Mouse (Mus musculus): Measurements from ENCODE around the gene Lrrc20. TPM values are rescaled to one million over a fixed set of nuclear protein-coding genes. Genes with fewer than 3 reads are reported as not detected.
A peak's percentile ranks its signal among the peaks of the same experiment; 100 is the strongest.
"Not testable (repeated sequence)": the region's sequence is repeated elsewhere in the genome, so short reads cannot be mapped to it uniquely, and the experiment has no call there.

Gene Lrrc20
- polyA plus RNA-seq, 1 experiment from 2014 or later, result 17.8 TPM

DNA sequence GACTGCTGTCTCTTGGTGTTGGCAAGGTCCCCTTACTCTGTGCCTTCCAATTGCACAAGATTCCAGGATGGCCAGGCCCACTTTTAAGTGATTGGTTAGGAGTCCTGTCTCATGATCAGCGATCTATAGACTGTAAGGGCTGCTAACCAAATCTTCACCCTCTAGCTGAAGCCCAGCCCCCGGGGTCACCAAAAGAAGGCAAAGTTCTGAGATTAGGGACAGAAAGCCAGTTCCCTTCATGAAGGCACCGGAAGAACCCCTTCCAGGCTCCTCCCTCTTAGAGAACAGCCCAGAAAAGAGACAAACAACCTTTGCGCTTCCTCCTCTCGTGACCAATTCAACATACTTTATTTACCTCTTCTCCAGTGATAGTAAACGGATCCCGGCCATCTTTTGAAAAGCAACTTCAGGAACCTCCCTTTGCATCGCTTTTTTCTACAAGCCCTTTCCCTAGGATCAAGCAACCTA lies 24.1 kb upstream of the Lrrc20 start:
- H3K4me1 ChIP-seq (replicated peaks), result peaks cover 50% of the 10 kb centered on the region

DNA sequence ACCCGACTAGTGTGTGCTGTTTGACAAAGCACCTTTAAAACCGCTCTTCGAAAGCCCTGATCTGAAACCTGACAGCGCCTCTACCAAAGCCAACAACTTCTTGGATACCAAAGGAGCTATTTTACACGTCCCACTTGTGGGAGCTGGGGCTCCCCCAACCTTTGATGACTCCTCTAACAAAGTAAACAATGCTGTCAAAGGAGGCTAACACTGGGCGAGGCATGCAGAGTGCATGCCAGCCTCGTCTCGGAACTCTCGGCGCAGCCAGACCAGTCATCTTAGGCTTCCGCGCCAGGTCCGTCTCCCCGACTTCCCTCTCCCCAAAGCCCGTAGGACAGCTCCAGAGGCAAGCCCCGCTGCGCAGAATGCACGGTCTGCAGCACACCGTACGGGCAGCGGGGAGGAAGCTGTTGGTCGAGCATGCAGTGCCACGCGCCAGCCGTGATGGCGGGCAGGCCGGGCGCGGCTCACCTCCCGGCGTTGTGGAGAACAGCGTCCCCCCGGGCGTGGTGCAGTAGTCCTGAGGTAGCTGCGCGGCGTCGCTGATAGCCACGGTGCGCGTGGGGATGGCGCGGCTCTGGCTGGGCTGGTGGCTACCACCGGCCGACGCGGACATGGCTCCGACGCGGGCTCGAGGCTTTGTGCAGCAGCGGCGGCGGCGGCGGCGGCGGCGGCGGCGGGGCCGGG lies 23.5 kb upstream of the Lrrc20 start:
- under 1% methylated on average over 38 of the region's 62 CpGs for WGBS
- ATAC-seq (ENCODE audit: low FRiP score, low read depth), result peak; percentile 75
- H3K36me3 ChIP-seq, result no peaks in the 10 kb centered on the region

More for the DNA sequence above, 24.1 kb upstream of the Lrrc20 start:
- Histone ChIP-seq H3K4me2 (peak overlapping the region; percentile 92), H3K27ac (replicated peaks) (peak overlapping the region; percentile 75; the same call in 1 of the 2 replicates), H3K27me3 (no peaks in the 10 kb centered on the region), H3K4me3 (peak overlapping the region; percentile 67), H3K36me3 (no peaks in the 10 kb centered on the region), H3K9me3 (no peaks in the 10 kb centered on the region), H3K9ac (peak overlapping the region; percentile 69)
- no peak for ATAC-seq (ENCODE audit: low FRiP score, low read depth)
- 7% methylated on average over 8 of the region's 8 CpGs for WGBS

DNA sequence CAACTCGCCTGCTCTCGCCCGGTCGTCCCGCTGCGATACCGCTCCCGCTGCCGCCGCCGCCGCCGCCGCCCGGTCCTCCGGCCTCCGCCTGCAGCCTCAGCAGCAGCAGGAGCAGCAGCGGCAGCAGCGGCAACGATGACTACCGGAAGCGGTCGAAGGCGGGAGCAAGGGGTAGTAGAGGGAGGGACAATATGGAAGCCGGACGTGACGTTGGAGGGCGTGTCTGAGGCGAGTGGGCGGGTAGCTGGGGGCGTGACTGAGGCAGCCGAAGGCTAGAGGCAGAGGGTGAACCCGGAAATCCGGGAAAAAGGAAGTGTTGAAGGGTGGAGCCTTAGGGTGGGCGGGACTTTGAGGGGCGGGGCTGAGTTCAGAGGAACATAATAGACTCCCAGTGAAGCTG lies 23.0 kb upstream of the Lrrc20 start, which contains the start of gene Eif4ebp2:
TSS of gene Eif4ebp2 (minus strand) at position 17 of the 400 bp plus-strand sequence.
- 0% methylated on average over 19 of the region's 36 CpGs for WGBS
- peak within 1 kb of the TSS; percentile 67 for H3K4me3 ChIP-seq
- ATAC-seq (ENCODE audit: low FRiP score, low read depth), result peak; percentile 98
- peak within 1 kb of the TSS; percentile 69 for H3K9ac ChIP-seq
- no peaks in the 10 kb centered on the region for H3K27me3 ChIP-seq
- H3K4me2 ChIP-seq, result peak within 1 kb of the TSS; percentile 92
- H3K4me1 ChIP-seq (replicated peaks), result peaks cover 39% of the 10 kb centered on the region
- H3K27ac ChIP-seq (replicated peaks), result peak within 1 kb of the TSS; percentile 75
- H3K36me3 ChIP-seq, result no peaks in the 10 kb centered on the region
- no peaks in the 10 kb centered on the region for H3K9me3 ChIP-seq

More for the DNA sequence above, 23.5 kb upstream of the Lrrc20 start:
- Histone ChIP-seq H3K4me2 (peak overlapping the region; percentile 92), H3K27me3 (no peaks in the 10 kb centered on the region), H3K4me1 (replicated peaks) (peaks cover 45% of the 10 kb centered on the region), H3K9me3 (no peaks in the 10 kb centered on the region), H3K27ac (replicated peaks) (peak overlapping the region; percentile 75), H3K9ac (peak overlapping the region; percentile 69), H3K4me3 (peak overlapping the region; percentile 67)

DNA sequence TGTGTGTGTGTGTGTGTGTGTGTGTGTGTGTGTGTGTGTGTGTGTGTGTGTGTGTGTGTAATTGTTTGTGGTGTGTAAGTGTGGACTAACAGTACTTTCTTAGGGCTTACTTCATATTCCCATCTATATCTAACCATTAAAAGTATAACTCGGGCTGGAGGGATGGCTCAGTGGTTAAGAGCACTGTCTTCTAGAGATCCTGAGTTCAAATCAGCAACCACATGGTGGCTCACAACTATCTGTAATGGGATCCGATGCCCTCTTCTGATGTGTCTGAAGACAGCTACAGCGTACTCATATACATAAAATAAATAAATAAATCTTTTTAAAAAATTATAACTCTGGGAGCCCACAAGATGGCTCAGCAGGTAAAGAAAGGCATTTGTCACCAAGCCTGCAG lies 22.4 kb upstream of the Lrrc20 start:
- not testable (repeated sequence) for H3K9ac ChIP-seq; H3K9me3 ChIP-seq; ATAC-seq (ENCODE audit: low FRiP score, low read depth); H3K27ac ChIP-seq (replicated peaks); H3K27me3 ChIP-seq; H3K36me3 ChIP-seq
- 72% methylated on average over 3 of the region's 3 CpGs for WGBS
- Histone ChIP-seq H3K4me1 (replicated peaks) (peaks cover 35% of the 10 kb centered on the region), H3K4me2 (peak overlapping the region; percentile 92), H3K4me3 (0 out of 2 replicates have a peak overlapping the region, but pooled peaks have one; percentile 67)

DNA sequence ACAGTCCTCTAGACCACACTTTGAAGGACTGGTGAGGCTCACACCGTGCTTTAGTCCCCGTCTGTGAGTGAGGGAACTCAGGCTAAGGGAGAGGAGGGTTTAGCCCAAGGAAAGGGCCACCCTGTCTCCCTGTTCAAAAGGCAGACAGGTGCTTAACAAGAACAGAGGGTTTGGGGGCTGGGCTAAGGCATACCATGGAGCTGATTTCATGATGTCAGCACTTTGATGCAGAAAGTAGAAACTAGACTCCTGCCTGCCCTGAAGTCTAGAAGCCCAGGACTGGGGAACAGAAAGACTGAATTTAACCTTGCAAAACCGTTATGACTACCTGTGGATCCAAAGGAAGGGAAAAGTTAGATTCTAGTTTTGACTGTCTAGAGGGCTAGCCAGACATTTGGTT lies 18.4 kb upstream of the Lrrc20 start:
- Histone ChIP-seq H3K9me3 (no peaks in the 10 kb centered on the region), H3K4me2 (no peak overlapping the region), H3K4me3 (no peak overlapping the region), H3K9ac (no peak overlapping the region), H3K36me3 (no peaks in the 10 kb centered on the region), H3K4me1 (replicated peaks) (no peaks in the 10 kb centered on the region), H3K27me3 (no peaks in the 10 kb centered on the region), H3K27ac (replicated peaks) (no peak overlapping the region)
- 72% methylated on average over 3 of the region's 3 CpGs for WGBS
- ATAC-seq (ENCODE audit: low FRiP score, low read depth), result no peak

DNA sequence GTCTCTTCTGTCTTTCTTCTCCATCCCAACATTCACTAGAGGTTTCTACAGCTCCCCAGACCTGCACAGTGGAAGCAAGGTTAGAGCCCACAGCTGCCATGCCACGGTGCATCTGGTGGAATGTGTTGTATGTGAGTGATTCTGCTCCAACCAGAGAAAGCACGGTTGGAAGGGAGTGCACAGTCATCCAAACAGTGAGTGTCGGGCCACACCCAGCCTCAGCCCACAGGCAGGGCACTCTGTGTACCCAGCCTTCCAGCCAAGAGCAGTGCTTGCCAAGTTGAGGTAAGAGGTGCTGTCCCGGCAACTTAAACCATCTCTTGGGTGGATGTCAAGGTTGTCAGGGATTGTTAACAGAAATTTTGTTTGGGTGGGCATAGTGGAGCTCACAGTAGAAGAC lies 10.6 kb upstream of the Lrrc20 start:
- Histone ChIP-seq H3K4me1 (replicated peaks) (no peaks in the 10 kb centered on the region), H3K4me3 (no peak overlapping the region), H3K36me3 (no peaks in the 10 kb centered on the region), H3K4me2 (no peak overlapping the region), H3K9me3 (no peaks in the 10 kb centered on the region), H3K27me3 (no peaks in the 10 kb centered on the region), H3K9ac (no peak overlapping the region), H3K27ac (replicated peaks) (no peak overlapping the region)
- 86% methylated on average over 4 of the region's 4 CpGs for WGBS
- ATAC-seq (ENCODE audit: low FRiP score, low read depth), result no peak

DNA sequence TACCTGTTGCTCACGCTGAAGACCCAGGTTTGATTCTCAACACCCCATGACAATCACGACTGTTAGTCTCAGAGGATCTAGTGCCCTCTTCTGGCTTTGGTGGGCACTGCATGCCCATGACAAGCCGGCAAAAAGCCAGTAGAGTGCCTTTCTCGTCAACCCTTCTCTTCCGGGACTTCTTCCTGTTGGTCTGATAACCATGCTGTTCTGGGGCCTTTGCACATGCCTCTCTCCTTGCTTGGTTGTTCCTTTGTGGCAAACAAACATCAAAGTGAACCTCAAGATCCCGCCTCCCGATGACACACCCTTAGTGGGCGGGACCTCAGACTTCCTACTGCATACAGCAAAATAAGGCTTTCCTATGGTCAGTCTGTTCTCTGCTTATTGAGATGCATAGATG lies 9.4 kb upstream of the Lrrc20 start:
- ATAC-seq (ENCODE audit: low FRiP score, low read depth), result no peak
- Histone ChIP-seq H3K36me3 (no peaks in the 10 kb centered on the region), H3K4me3 (no peak overlapping the region), H3K27ac (replicated peaks) (no peak overlapping the region), H3K4me1 (replicated peaks) (no peaks in the 10 kb centered on the region), H3K27me3 (no peaks in the 10 kb centered on the region), H3K9me3 (no peaks in the 10 kb centered on the region), H3K9ac (no peak overlapping the region), H3K4me2 (no peak overlapping the region)
- WGBS, result 75% methylated on average over 8 of the region's 8 CpGs

DNA sequence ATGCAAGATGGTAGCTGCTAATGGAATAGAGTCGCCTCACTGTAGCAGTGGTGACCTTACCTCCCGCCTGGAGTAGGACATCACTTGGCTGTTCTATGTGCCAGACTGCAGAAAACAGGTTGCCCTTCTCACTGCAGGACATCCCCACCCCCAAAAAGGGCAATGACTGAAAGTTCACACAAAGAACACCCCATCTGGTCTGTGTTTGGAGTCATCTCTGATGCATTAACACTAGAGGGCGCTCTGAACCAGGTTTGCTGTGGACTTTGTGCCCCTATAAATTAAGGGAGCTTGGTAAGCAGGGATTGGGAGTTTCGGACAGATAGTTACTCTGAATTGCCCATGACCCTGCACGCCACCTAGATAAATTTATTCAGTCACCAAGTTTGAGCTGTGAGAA lies 8.7 kb upstream of the Lrrc20 start:
- 22% methylated on average over 5 of the region's 5 CpGs for WGBS
- Histone ChIP-seq H3K27me3 (no peaks in the 10 kb centered on the region), H3K4me2 (no peak overlapping the region), H3K4me3 (no peak overlapping the region), H3K9ac (no peak overlapping the region), H3K9me3 (no peaks in the 10 kb centered on the region), H3K4me1 (replicated peaks) (no peaks in the 10 kb centered on the region), H3K27ac (replicated peaks) (no peak overlapping the region), H3K36me3 (no peaks in the 10 kb centered on the region)
- ATAC-seq (ENCODE audit: low FRiP score, low read depth), result no peak

DNA sequence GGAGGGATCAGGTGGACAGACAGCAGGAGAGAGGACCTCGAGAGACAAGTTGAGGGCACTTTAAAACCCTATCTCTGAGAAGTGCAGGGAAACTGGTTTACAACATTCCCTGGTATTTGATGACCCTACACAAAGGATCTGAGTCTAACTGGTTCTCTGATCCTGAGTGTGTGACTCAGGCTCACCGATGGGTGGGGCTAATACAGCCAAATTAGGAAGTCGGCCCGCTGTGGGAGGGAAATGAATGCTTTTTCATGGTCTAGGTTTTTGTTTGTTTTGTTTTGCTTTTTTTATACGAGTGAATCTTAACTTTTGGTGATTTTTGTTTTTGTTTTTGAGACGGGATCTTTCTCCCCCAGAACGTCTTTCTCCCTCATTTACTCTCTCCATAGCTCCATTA lies 6.7 kb upstream of the Lrrc20 start:
- Histone ChIP-seq H3K9me3 (no peaks in the 10 kb centered on the region), H3K4me1 (replicated peaks) (no peaks in the 10 kb centered on the region), H3K4me3 (no peak overlapping the region), H3K9ac (no peak overlapping the region), H3K27me3 (no peaks in the 10 kb centered on the region), H3K27ac (replicated peaks) (no peak overlapping the region), H3K36me3 (no peaks in the 10 kb centered on the region), H3K4me2 (no peak overlapping the region)
- ATAC-seq (ENCODE audit: low FRiP score, low read depth), result no peak
- 70% methylated on average over 7 of the region's 7 CpGs for WGBS

DNA sequence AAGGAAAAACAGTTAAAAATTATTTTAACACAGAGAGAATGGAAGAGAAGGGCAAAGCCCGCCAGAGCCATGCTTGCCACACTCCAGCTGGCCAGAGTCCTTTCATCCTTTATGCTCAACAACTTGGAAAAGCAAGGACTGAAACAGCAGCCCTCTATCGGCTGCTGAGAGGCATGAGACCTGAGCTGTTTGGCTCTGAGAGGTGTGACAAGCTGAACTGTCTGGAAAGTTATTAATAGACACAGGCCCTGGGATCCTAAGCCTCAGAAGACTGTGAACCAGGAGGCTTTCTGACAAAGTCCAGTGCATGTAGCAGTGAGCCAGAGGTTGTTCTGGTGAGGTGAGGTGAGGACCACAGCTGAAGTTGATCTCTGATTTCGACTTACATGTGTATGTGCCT lies 2.0 kb upstream of the Lrrc20 start:
- Histone ChIP-seq H3K9me3 (no peaks in the 10 kb centered on the region), H3K4me1 (replicated peaks) (peaks cover 18% of the 10 kb centered on the region), H3K36me3 (no peaks in the 10 kb centered on the region), H3K4me3 (no peak overlapping the region), H3K27ac (replicated peaks) (no peak overlapping the region), H3K9ac (no peak overlapping the region), H3K27me3 (no peaks in the 10 kb centered on the region), H3K4me2 (no peak overlapping the region)
- WGBS, result 71% methylated on average over 3 of the region's 3 CpGs
- ATAC-seq (ENCODE audit: low FRiP score, low read depth), result no peak

DNA sequence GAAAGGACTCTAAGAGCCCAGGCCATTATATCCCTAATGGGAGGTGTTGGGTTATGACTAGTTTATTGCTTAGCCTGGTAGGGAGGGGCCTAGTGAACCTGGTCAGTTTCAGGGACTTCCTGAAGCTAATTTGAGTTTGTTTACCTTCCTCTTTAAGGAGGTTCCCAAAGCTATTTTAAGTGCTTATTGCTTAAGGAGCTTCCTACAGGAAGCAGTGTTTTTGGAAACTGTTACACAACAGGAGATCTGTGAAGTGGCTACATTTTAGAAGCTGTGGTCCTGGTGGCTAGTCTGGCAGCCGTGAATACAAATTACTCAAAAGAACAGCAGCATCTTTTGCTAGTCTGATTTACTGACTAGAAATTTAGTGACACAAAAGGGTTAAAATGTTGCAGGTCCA lies 1.3 kb upstream of the Lrrc20 start:
- Histone ChIP-seq H3K4me1 (replicated peaks) (peaks cover 18% of the 10 kb centered on the region), H3K36me3 (no peaks in the 10 kb centered on the region), H3K9ac (peak overlapping the region; percentile 21; the same call in 1 of the 2 replicates), H3K4me2 (peak overlapping the region; percentile 88), H3K27me3 (no peaks in the 10 kb centered on the region), H3K4me3 (peak overlapping the region; percentile 75; the same call in 1 of the 2 replicates), H3K9me3 (no peaks in the 10 kb centered on the region), H3K27ac (replicated peaks) (no peak overlapping the region)
- ATAC-seq (ENCODE audit: low FRiP score, low read depth), result no peak
- WGBS, result 71% methylated on average over 1 of the region's 1 CpGs

DNA sequence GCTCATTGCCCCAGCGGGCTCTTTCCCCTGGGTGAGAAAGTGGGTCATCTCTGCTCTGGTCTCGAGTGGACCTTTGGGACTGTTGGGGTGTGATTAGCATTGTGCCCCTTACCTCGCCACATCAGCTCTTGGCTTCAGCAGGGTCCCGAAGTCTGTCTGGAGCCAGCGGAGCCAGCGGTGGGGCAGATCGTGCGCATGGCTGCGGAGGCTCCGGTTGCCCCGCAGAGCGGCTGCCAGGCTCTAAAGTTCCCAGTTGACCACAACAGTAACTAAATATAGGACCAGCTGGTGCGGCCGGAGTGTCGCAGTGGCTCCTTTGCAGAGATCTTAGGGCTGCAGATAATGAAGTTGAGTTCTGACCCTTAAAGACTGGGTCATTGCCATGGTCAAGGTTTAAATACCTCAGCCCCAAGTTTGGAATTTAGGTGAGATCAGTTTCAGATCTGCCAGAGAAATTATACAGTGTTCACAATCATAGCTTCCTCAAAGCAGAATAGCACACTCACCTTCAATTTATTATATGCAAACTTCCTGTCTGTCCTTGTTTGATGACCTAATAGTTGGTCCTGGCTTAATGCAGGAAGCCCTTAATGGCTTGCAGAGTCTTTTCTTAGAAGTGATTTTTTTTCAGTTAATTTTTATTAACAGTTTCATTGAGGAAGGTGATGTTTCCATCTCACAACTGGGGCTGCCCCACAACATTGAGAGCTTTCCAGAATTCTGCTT lies 1.0 kb downstream of the Lrrc20 start:
- WGBS, result 3% methylated on average over 15 of the region's 15 CpGs
- Histone ChIP-seq H3K9me3 (no peaks in the 10 kb centered on the region), H3K27ac (replicated peaks) (no peak overlapping the region), H3K4me1 (replicated peaks) (peaks cover 18% of the 10 kb centered on the region), H3K9ac (peak overlapping the region; percentile 74), H3K4me3 (peak overlapping the region; percentile 75), H3K4me2 (peak overlapping the region; percentile 88), H3K36me3 (no peaks in the 10 kb centered on the region), H3K27me3 (no peaks in the 10 kb centered on the region)
- ATAC-seq (ENCODE audit: low FRiP score, low read depth), result no peak
